Mouse (Mus musculus) stomach, postnatal 0 days (tissue): ENCODE measurements at regions not wholly inside any gene's neighbourhood (a gene's known extent, or its start where the extent isn't known, plus 50 kb on each side); places are given as distances from the start of the nearest gene placed in this dataset.

Experiments
- CTCF ChIP-seq: IDR thresholded peaks from 2 replicates; pipeline ENCODE4 v1.5.1; 2016; ENCODE audit warnings: antibody characterized with exemption, low read depth, mild to moderate bottlenecking, moderate library complexity
- EP300 ChIP-seq: optimal IDR thresholded peaks from 2 replicates; pipeline ENCODE3; 2016; ENCODE audit warnings: antibody characterized with exemption

DNA sequence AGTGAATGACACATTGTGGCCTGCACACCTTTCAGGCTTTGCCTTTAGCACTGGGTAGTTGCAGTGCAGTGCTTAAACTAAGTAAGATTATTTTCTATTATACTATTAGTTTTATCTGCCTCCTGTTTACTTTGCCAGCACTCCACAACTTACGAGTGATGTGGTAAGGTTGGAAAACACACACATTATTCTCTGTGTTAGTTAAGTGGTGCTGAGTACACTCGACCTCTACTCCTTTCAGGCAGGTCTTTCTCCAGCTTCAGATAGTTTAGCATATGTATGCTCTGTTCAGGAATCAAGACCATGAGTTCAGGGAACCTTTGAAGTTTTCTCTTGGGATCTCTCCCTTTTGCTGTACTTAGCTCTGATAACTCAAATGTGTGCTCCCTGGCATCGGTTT lies 1081.0 kb downstream of the Car8 start:
- TF ChIP-seq CTCF (no peak), EP300 (no peak)
